Comparison of ENCODE assay signal across 9 mouse cellular contexts in the genomic region with DNA sequence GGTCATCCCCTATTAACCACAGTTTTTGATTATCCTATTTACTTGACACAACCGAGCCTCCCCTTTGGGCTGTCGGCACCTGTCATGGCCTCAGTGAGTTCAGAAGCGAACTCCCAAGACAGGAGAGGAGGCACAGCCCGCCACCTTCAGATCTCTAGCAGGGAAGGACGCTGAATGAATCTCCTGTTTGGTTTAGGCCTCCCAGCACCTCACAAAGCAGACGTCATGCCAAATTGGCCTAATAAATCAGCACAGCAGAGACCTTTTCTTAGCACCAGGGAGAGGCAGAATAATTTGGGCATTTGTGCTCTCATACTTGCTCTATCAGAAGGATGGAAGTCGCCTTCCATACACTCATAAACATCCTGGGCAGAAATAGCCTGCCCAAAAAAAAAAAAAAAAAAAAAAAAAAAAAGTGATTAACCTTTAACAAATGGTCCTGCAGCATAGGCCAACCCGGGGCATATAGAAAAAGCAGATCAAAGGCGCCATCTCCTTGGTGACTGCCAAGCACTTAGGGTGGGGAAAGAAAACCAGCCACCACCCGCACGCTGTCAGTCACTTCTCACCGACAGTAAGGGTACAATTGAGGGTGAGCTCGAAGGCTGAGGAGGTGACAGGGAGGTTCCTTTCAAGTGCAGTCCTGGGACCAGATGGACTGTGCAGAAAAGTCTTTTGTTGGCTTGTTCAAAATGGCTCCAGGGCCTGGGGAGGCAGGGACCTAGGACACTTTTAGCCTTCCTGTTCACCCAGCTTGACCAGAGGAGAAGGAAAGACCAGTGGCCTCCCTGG. TPM values are rescaled to one million over a fixed set of nuclear protein-coding genes. Genes with fewer than 3 reads are reported as not detected.
DNase-seq lines count a peak whose midpoint lies in the region; ATAC-seq lines count a peak whose summit lies in the region.
"Had no signal": no experiment of that assay in that cellular context is flagged by ENCODE, and none has a peak within 500 bp of the region (broad histone marks: within the 10 kb centered on the region; RNA-seq: fewer than 3 reads in every experiment).

No protein-coding gene starts in this region.

- H3K36me3 ChIP-seq in kidney, embryonic 15.5 days, result peaks cover 36% of the 10 kb centered on the region
- peaks cover 31% of the 10 kb centered on the region for H3K36me3 ChIP-seq in limb, embryonic 13.5 days
- peaks cover 24% of the 10 kb centered on the region for H3K36me3 ChIP-seq in neural tube, embryonic 12.5 days

- H3K4me1 ChIP-seq in kidney, embryonic 15.5 days, result peaks cover 64% of the 10 kb centered on the region
- peaks cover 67% of the 10 kb centered on the region for H3K4me1 ChIP-seq in limb, embryonic 13.5 days
- peaks cover 35% of the 10 kb centered on the region for H3K4me1 ChIP-seq in neural tube, embryonic 12.5 days

- H3K27ac ChIP-seq in kidney, embryonic 15.5 days, result peak overlapping the region; percentile 70
- H3K27ac ChIP-seq in limb, embryonic 13.5 days, result peak overlapping the region; percentile 28; the same call in 1 of the 2 replicates
- H3K27ac ChIP-seq in neural tube, embryonic 12.5 days, result no peak overlapping the region

- no peak for DNase-seq in kidney, adult 8-10 months
- DNase-seq in embryo, embryonic 9.5 days (ENCODE audit: extremely low spot score), result peak; percentile 45
- DNase-seq in spleen, postnatal 10 days (ENCODE audit: low spot score in 2 of 2), result no peak
- DNase-seq in adipocyte (ENCODE audit: low spot score), result no peak
- DNase-seq in frontal cortex, postnatal 14 days (ENCODE audit: low spot score in 2 of 2), result no peak
- DNase-seq: cerebellum, adult 11-12 months had no signal

- H3K4me3 ChIP-seq in kidney, embryonic 15.5 days (replicated peaks), result no peak overlapping the region
- H3K4me3 ChIP-seq in limb, embryonic 13.5 days, result no peak overlapping the region
- no peak overlapping the region for H3K4me3 ChIP-seq in neural tube, embryonic 12.5 days

- WGBS in kidney, embryonic 15.5 days, result 21% methylated on average over 13 of the region's 13 CpGs
- 20% methylated on average over 13 of the region's 13 CpGs for WGBS in limb, embryonic 13.5 days
- 7% methylated on average over 13 of the region's 13 CpGs for WGBS in neural tube, embryonic 12.5 days

- H3K9ac ChIP-seq in kidney, embryonic 15.5 days, result no peak overlapping the region
- H3K9ac ChIP-seq in limb, embryonic 13.5 days, result no peak overlapping the region
- H3K9ac ChIP-seq in neural tube, embryonic 12.5 days, result 0 out of 2 replicates have a peak overlapping the region, but pooled peaks have one; percentile 5

- ATAC-seq in kidney, embryonic 15.5 days (replicated peaks; ENCODE audit: low FRiP score), result no peak
- ATAC-seq in limb, embryonic 13.5 days (ENCODE audit: low FRiP score, low read depth), result no peak
- ATAC-seq in neural tube, embryonic 12.5 days (ENCODE audit: low FRiP score, low read depth), result 0 out of 2 replicates have a peak, but pooled peaks have one; percentile 34

- no peaks in the 10 kb centered on the region for H3K27me3 ChIP-seq in kidney, embryonic 15.5 days
- H3K27me3 ChIP-seq in limb, embryonic 13.5 days, result no peaks in the 10 kb centered on the region
- H3K27me3 ChIP-seq in neural tube, embryonic 12.5 days (replicated peaks), result no peaks in the 10 kb centered on the region; the same call in 1 of the 2 replicates

- H3K4me2 ChIP-seq in kidney, embryonic 15.5 days, result no peak overlapping the region
- no peak overlapping the region for H3K4me2 ChIP-seq in limb, embryonic 13.5 days (replicated peaks)
- H3K4me2 ChIP-seq in neural tube, embryonic 12.5 days (replicated peaks), result peak overlapping the region; percentile 15

- no peaks in the 10 kb centered on the region for H3K9me3 ChIP-seq in kidney, embryonic 15.5 days (replicated peaks)
- H3K9me3 ChIP-seq in limb, embryonic 13.5 days, result no peaks in the 10 kb centered on the region
- H3K9me3 ChIP-seq in neural tube, embryonic 12.5 days, result no peaks in the 10 kb centered on the region

RNA-seq across cellular contexts. Expression of a gene that starts 14.5 kb away (rescaled TPM):
- 14.8 and 15.4 TPM in 2 replicates for polyA plus RNA-seq in kidney, embryonic 15.5 days (2015; fragmentation: Nextera tagmentation; extraction: Ambion mirVana)
- polyA plus RNA-seq in limb, embryonic 13.5 days (2015; fragmentation: Nextera tagmentation; extraction: Ambion mirVana), result 17.0 and 18.8 TPM in 2 replicates
- polyA plus RNA-seq in neural tube, embryonic 12.5 days (2016; fragmentation: Nextera tagmentation; extraction: Ambion mirVana), result 31.0 and 36.2 TPM in 2 replicates

RNA-seq across cellular contexts. Expression of a gene that starts 20.5 kb away (rescaled TPM):
- polyA plus RNA-seq in kidney, embryonic 15.5 days (2015; fragmentation: Nextera tagmentation; extraction: Ambion mirVana), result 127 and 131 TPM in 2 replicates
- 133 and 145 TPM in 2 replicates for polyA plus RNA-seq in limb, embryonic 13.5 days (2015; fragmentation: Nextera tagmentation; extraction: Ambion mirVana)
- polyA plus RNA-seq in neural tube, embryonic 12.5 days (2016; fragmentation: Nextera tagmentation; extraction: Ambion mirVana), result 138 and 152 TPM in 2 replicates

RNA-seq across cellular contexts. Expression of a gene that starts 50.5 kb away (rescaled TPM):
- 3.4 and 6.0 TPM in 2 replicates for polyA plus RNA-seq in kidney, embryonic 15.5 days (2015; fragmentation: Nextera tagmentation; extraction: Ambion mirVana)
- polyA plus RNA-seq in limb, embryonic 13.5 days (2015; fragmentation: Nextera tagmentation; extraction: Ambion mirVana), result 0.59 and 1.1 TPM in 2 replicates
- 0.52 and 1.0 TPM in 2 replicates for polyA plus RNA-seq in neural tube, embryonic 12.5 days (2016; fragmentation: Nextera tagmentation; extraction: Ambion mirVana)
